Mouse (Mus musculus) liver, adult 2 months (tissue): ENCODE data around the gene Snap47.

Experiments
- CTCF ChIP-seq: fragments of 200-500 bp; IDR thresholded peaks from 2 replicates; pipeline ENCODE4 v1.5.1; 2011; ENCODE audit warnings: low read depth, low read length, control low read depth
- POLR2A ChIP-seq: fragments of 200-500 bp; IDR thresholded peaks from 2 replicates; pipeline ENCODE4 v1.6.1; 2011; ENCODE audit warnings: low read length, control low read depth; ENCODE audit not compliant: insufficient read depth; ENCODE audit errors: extremely low read depth

DNA sequence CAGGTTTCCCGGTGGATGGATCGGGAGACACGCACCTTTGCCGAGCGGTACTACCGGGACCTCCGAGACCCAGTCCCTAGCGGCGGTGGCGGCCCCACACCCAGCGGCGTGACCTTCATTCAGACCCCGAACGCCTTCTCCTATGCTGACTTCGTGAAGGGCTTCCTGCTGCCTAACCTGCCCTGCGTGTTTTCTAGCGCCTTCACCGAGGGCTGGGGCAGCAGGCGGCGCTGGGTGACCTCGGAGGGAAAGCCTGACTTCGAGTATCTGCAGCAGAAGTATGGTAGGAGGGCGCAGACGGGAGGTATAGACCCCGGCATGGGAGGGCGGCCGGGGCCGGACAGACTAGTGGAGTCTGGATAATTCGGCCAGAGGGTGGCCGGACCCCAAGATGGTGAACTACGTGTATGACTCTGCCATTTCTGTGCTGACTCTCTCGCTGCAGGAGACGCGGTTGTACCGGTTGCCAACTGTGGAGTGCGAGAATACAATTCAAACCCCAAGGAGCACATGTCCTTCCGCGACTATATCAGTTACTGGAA lies 685 bp downstream of the Snap47 start:
- TF ChIP-seq CTCF: 0 out of 2 replicates have a peak, but pooled peaks have one; percentile 27
- TF ChIP-seq POLR2A: no peak
